In genomic region chr1:178792726-178793125, GRCm38 (mm10) we compare ENCODE assay signal across 25 mouse cellular contexts.
DNase-seq lines count a peak whose midpoint lies in the region; ATAC-seq lines count a peak whose summit lies in the region.
"Had no signal": no experiment of that assay in that cellular context is flagged by ENCODE, and none has a peak within 500 bp of the region (broad histone marks: within the 10 kb centered on the region; RNA-seq: fewer than 3 reads in every experiment).

No protein-coding gene starts in this region.

- no peak overlapping the region for H3K9ac ChIP-seq in liver, embryonic 11.5 days (ENCODE audit: low read depth, low read length)
- H3K9ac ChIP-seq: embryonic facial prominence, embryonic 12.5 days; embryonic facial prominence, embryonic 15.5 days; forebrain, postnatal 0 days; heart, embryonic 12.5 days; heart, embryonic 15.5 days; hindbrain, embryonic 15.5 days had no signal

- no peak overlapping the region for H3K4me3 ChIP-seq in liver, embryonic 11.5 days (ENCODE audit: low read depth, low read length)
- H3K4me3 ChIP-seq: embryonic facial prominence, embryonic 12.5 days; embryonic facial prominence, embryonic 15.5 days; gastrocnemius, adult 2 months; heart, embryonic 12.5 days; heart, embryonic 15.5 days; hindbrain, embryonic 15.5 days had no signal

- H3K9me3 ChIP-seq in liver, embryonic 11.5 days (ENCODE audit: control insufficient read depth, low read length), result no peaks in the 10 kb centered on the region
- H3K9me3 ChIP-seq: embryonic facial prominence, embryonic 12.5 days; embryonic facial prominence, embryonic 15.5 days; heart, embryonic 12.5 days; heart, embryonic 15.5 days; hindbrain, embryonic 15.5 days had no signal

- no peak overlapping the region for H3K4me2 ChIP-seq in liver, embryonic 11.5 days
- H3K4me2 ChIP-seq: embryonic facial prominence, embryonic 12.5 days; embryonic facial prominence, embryonic 15.5 days; heart, embryonic 12.5 days; heart, embryonic 15.5 days; hindbrain, embryonic 15.5 days had no signal

- H3K36me3 ChIP-seq in liver, embryonic 11.5 days (ENCODE audit: control insufficient read depth, insufficient read depth, low read length), result no peaks in the 10 kb centered on the region
- H3K36me3 ChIP-seq: embryonic facial prominence, embryonic 12.5 days; embryonic facial prominence, embryonic 15.5 days; heart, embryonic 12.5 days; heart, embryonic 15.5 days; hindbrain, embryonic 15.5 days had no signal

- H3K4me1 ChIP-seq in liver, embryonic 11.5 days (replicated peaks; ENCODE audit: control insufficient read depth, insufficient read depth, low read length), result no peaks in the 10 kb centered on the region

- DNase-seq in thymus, adult 18-20 months, result peak; percentile 20 to 35
- DNase-seq in thymus, postnatal 0 days (ENCODE audit: low spot score), result no peak
- peak; percentile 39 to 44 for DNase-seq in thymus, postnatal 10 days (ENCODE audit: low spot score in 2 of 2)
- peak; percentile 32 to 65 for DNase-seq in thymus, postnatal 36 days
- no peak for DNase-seq in liver, embryonic 11.5 days (ENCODE audit: low spot score)
- DNase-seq in spleen, postnatal 14 days (ENCODE audit: low spot score in 2 of 2), result no peak
- DNase-seq: adrenal gland, adult 8-10 months; adrenal gland, postnatal 25 days; cerebellum, adult 18-20 months; cerebellum, adult 9-11 months; cerebellum, postnatal 25 days; forebrain, postnatal 0 days; gastrocnemius, adult 2 months; gastrocnemius, postnatal 14 days; heart, adult 18-20 months; heart, postnatal 10 days; heart, postnatal 4 days had no signal

- H3K27me3 ChIP-seq in liver, embryonic 11.5 days (replicated peaks; ENCODE audit: control insufficient read depth, insufficient read depth, low read length), result no peaks in the 10 kb centered on the region
- H3K27me3 ChIP-seq: embryonic facial prominence, embryonic 12.5 days; embryonic facial prominence, embryonic 15.5 days; heart, embryonic 12.5 days; heart, embryonic 15.5 days; hindbrain, embryonic 15.5 days had no signal

- H3K27ac ChIP-seq in liver, embryonic 11.5 days (ENCODE audit: low read depth, low read length), result no peak overlapping the region
- H3K27ac ChIP-seq: embryonic facial prominence, embryonic 12.5 days; embryonic facial prominence, embryonic 15.5 days; gastrocnemius, adult 2 months; heart, embryonic 15.5 days; hindbrain, embryonic 15.5 days had no signal

- no peak for ATAC-seq in liver, embryonic 11.5 days (replicated peaks; ENCODE audit: low FRiP score)
- ATAC-seq: activated CD4-positive, CD25-positive, alpha-beta regulatory T cell, adult 4 months; CD4-positive, CD25-positive, alpha-beta regulatory T cell, adult 4 months; forebrain, embryonic 14.5 days; forebrain, postnatal 0 days had no signal

- WGBS in liver, embryonic 11.5 days, result 81% methylated on average over 5 of the region's 5 CpGs

Comparison
In these comparisons a context has a peak if more than half of its experiments do, and no peak if none do; other contexts are left out.
1. DNase-seq: peak in thymus, adult 18-20 months (2 of 2), thymus, postnatal 10 days (2 of 2) and thymus, postnatal 36 days (2 of 2); none in thymus, postnatal 0 days (single experiment), liver, embryonic 11.5 days (single experiment) and spleen, postnatal 14 days (0 of 2).